Mouse (Mus musculus): ENCODE data around the gene Cux2.

GRCm38 (mm10) chr5:121883356-121883755 lies 166.5 kb downstream of the Cux2 start:
- TF ChIP-seq CTCF (IDR thresholded peaks at IDR 0.05; ENCODE audit: control insufficient read depth, insufficient read depth, low read length) (no peak), POLR2A (IDR thresholded peaks at IDR 0.05; ENCODE audit: borderline replicate concordance, control insufficient read depth, low read depth, low read length) (no peak)
